Mouse (Mus musculus) adrenal gland, postnatal 36 days (tissue): ENCODE measurements around the gene Gng4. TPM values are rescaled to one million over a fixed set of nuclear protein-coding genes. Genes with fewer than 3 reads are reported as not detected.
A peak's percentile ranks its signal among the peaks of the same experiment; 100 is the strongest.

Experiments used
- DNase-seq, 2 experiments: peaks; one replicate each; pipeline ENCODE4 v3.0.0; 2021; ENCODE audit warnings: mixed read lengths in 1 of 2
- total RNA-seq, 2 experiments: library from RNA; stranded (reverse); gene quantifications; 2 replicates each; pipeline ENCODE4 v1.2.3; 2021

Gng4 gene
- total RNA-seq, 2 experiments from 2014 or later: 8.1 to 12.0 TPM

DNA sequence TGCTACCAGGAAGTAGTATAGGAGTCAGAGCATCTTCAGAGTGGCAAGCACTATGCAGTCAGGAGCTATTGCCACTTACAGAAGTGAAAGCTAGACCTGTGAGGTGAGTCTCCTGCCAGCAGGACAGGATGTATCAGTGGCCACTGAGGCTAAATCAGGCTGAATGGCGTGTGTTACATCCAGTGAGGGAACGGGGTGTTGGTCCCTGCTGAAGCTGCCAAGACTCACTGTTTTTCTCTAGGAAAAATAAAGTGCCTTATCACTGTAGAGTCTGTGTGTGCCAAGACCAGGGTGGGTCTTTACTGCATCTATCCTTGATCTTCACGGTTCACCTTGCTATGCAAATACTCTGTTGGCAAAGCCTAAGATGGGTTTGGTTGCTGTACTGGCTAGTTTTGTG lies 34.8 kb downstream of the Gng4 start:
- DNase-seq: no peak

DNA sequence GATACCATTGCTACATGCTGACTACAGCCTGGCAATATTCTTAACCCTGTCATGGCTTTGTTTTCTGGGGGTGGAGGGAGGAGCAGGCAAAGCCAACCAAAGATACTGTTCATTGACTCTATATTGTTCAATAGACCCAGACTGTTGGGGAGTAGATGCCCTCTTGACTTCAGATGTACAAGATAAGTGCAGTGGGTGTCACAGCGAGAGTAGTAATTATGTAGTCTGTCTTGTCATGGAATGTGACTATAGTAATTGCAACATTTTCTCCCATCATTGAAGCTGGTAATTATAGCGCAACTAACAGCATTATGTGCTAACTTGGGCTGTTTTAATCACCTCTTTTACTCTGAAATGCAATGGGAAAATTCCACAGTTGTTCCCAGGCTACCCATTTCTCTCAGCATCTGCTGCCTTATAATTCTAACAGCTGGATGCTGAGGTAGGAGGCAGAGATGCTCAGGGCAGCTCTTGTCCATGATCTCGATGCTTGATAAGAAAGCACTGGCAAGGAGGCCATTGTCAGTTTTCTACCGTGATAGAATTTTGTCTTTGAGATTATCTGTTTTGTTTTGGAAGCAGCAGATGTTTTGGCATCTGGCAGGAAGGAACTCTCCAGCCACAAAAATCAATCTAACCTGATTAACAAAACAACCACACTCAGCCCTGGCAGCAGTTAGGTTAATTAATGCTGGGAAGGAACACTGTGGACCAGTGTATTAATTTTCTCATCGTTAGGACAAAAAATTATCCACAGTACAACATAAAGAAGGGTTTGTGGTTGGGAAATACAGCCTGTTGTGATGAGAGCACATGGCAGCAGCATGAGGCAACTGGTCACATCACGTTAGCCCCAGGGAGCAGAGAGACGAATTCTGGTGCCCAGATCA lies 36.6 kb downstream of the Gng4 start:
- no peak for DNase-seq

GRCm38 (mm10) chr13:13824946-13825345 lies 41.1 kb downstream of the Gng4 start:
- no peak for DNase-seq

- no peak for DNase-seq
These were observed 42.7 kb downstream of the Gng4 start for GRCm38 (mm10) chr13:13826533-13826932.

DNA sequence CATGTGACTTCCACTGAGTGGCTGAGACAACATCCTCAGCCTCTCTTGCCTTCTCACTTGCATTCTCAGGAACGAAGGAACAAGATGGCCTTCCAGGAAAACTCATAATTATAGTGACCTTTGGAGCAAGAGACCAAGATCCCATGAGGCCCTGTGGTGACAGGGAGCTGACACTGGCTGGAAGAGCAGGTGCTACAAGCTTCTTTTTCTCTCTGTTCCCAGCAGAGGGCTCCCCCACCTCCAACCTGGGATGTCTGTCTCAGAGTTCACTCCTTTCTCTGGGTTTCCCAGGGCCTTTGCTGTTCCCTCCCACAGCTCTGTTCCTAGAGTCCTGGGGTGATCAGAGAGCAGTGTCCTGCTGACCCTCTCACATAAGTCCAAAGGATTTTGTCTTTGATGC lies 44.3 kb downstream of the Gng4 start:
- DNase-seq: no peak

GRCm38 (mm10) chr13:13830469-13831074 lies 46.7 kb downstream of the Gng4 start:
- DNase-seq: no peak

DNA sequence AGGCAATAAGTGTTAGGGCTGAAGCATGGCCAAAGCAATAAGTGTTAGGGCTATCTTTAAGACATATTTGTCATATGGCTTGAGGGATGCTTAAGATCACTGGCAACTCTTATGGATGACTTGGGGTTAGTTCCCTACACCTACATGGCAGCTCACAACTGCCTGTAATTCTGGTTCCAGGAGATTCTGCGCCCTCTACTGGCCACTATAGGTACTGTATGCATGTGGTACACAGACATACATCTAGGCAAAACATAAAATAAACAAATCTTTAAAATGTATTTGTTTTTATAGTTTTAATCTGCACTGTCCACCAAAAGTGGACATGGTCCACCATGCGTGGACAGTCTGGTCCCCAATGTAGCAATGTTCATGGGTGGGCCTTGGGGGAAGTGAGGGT lies 51.3 kb downstream of the Gng4 start:
- DNase-seq: peak; percentile 3 to 5

DNA sequence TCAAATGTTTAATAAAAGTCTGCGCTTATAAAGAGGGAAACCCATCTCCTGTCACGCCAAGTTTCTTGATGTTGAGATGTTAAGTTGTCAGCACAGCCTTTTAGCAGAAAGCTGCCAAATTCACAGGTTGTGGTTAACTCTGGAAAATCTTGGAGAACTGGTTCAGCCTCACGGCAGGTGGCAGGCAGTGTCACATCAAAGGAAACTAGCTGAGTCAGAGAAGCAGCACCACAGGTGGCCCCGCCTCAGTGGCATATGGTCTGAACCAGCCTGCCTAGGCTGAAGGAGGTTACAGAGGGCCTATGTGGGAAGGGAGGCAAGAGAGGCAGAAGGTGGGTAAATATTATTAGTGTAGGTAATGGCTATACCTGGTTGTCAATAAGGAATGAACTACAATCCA lies 61.2 kb downstream of the Gng4 start:
- DNase-seq: no peak

DNA sequence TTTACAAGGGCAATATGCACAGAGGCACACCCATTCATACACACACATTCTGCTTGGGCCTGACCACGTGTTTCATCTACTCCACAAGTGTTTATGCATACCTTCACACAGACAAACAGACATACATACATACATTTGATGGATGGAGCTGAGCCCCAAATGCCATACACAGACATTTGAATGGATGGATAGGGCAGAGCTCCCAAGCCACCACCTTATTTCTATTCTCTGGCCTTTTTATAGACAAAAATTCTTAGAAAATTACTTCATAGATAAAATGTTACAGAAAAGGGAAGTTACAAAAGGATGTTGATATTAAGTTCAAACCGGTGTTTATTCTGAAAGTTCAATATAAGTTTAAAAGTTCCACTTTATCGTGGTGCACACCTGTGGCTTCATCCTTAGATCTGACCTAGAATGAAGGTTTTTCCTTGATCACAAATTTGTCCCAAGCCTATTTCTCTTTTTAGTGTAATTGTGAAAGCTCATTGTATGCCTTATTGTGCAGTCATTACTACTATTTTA lies 63.3 kb downstream of the Gng4 start:
- no peak for DNase-seq

GRCm38 (mm10) chr13:13857190-13857589 lies 73.3 kb downstream of the Gng4 start:
- DNase-seq: no peak

- no peak for DNase-seq
These were observed 78.5 kb downstream of the Gng4 start for GRCm38 (mm10) chr13:13862346-13862745.

DNA sequence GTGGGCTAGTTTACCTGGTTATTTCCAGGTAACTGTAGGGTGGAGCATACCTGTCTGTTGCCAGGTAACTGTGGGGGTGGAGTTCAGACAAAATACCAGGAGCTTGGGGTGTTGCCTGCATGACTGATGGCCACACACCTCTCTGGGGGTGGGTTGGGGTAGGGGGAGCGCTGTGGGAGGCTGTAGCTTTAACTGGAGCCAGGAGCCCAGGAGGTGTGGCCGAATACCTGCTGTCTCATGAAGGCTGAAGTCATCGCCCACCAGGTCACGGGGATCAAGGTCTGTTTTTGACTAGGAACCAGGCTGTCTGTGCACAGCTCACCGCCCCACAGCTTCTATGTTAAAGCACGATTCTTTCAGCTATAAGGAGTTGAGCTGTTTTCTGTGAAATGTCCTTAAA lies 79.1 kb downstream of the Gng4 start:
- DNase-seq: no peak

DNA sequence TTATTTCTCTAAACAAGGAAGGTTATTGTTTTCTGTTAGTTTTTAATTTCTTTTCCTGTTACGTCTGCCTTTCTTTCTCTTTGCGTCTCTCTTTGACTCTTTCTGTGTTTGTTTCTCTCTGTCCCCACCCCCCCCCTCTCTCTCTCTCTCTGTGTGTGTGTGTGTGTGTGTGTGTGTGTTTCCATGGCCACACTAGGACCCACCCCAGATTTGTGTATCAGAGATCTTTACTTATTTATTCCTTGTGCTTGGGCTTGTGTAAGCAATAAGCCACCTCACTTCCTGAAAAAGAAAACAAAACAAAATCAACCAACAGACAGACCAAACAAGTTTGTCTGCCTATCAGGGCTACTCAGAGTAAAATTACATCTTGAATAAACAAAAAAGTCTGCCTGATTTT lies 82.5 kb downstream of the Gng4 start:
- no peak for DNase-seq

- peak in 1 of 2 experiments; percentile 4 for DNase-seq
These were observed 83.4 kb downstream of the Gng4 start for GRCm38 (mm10) chr13:13867078-13867759.

DNA sequence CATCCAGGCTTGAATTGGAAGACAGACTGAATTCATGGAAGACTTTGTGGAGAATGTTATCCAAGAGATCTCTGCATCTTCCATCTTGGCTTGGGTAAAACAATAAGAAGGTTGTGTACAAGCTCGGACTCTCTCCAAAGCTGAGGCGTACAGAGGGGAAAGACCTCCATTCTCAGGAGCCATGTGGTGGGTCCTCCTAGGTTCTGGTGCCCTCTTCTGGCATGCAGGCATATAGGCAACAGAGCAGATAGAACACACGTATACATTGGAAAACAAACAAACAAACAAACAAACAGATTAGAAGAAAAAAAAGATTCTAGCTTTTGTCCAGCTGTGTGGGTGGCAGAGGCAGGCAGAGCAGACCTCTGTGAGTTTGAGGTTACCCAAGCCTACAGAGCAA lies 84.1 kb downstream of the Gng4 start:
- DNase-seq: peak in 1 of 2 experiments; percentile 4

Other genes starting within 250 kb of the Gng4 start
- gene Lyst, start 193.7 kb upstream of the Gng4 start, total RNA-seq: 10 to 100 TPM; 29.4 to 29.7 TPM
- gene B3galnt2, start 170.4 kb downstream of the Gng4 start, total RNA-seq: 10 to 100 TPM; 24.9 to 31.0 TPM